Mouse (Mus musculus) activated CD4-positive, CD25-positive, alpha-beta regulatory T cell (primary cell): ENCODE data around the gene Nxf2. TPM values are rescaled to one million over a fixed set of nuclear protein-coding genes. Genes with fewer than 3 reads are reported as not detected.

Source experiments
- polyA plus RNA-seq, 2 experiments: library from polyadenylated mRNA; unstranded; fragments of 100-300 nt; shearing (Covaris generic); gene quantifications; one replicate each; pipeline ENCODE4 v1.2.1; 2017

Nxf2 gene
- polyA plus RNA-seq, result under 1 TPM in 1 of 2 experiments, not detected in 1; 0.14 TPM

DNA sequence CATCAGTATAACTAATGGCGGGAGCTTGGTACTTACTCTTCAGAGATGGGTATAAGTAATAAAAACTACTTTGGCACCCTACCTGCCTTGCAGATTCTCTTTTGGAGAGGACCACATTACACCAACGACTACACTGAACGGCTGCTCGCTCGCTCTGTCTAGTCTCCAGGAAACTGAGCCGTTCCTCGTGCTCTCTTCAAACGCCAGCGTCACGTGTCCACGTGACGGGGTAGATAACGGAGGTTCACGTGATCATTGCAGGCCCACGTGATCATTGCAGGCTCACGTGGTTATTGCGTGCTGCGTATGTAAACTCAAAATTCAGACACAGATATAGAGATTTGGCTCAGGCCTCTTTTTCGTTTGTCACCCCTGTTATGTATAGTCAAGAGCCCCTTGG lies at the start of gene Nxf2:
Gene Nxf2 (minus strand): TSS at position 209 of the 400 bp plus-strand sequence.

DNA sequence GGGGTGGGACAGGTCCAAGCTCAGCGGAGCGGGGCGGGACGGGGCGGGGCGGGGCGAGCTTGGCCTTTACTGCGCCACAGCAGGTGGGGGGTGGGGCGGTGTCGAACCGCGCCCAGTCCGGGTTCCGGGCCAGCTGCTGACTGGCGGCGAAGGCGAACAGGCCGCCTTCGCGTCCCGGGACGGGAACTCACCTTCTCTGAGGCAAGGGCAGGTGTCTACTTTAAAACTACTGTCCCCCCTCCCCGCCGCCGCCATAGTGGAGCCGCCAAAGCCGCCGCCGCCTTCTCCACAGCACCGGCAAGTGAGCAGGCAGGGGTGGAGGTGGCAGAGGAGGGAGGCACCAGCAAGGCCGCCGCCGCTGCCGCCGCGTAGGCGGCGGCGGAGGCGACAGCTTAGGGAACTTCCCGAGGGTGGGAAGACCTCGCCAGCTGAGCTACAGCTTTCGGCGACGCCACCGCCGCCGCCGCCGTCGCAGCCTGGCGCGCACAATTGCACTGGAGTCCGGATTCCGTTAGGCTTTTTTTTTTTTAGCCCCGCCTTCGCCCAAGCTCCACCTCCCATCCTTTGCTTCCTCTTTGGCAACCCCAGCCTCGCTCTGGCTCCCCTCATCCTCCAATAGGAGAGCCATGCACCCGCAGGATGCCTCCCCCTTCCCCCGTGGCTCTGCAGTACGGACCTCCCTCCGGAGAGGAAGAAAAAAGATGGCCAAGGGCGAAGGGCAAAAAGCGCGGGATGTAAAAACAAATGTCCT lies 44.3 kb upstream of the Nxf2 start, which contains the start of gene Zmat1:
Gene Zmat1 (minus strand): TSS at position 490 of the 751 bp plus-strand sequence.

Other genes with a start within 250 kb of the Nxf2 start
- gene Armcx1, start 246.8 kb downstream of the Nxf2 start, polyA plus RNA-seq, result 1 to 10 TPM; 1.3 to 4.4 TPM
- gene Armcx6, start 213.3 kb downstream of the Nxf2 start, polyA plus RNA-seq, result 1 to 10 TPM; 1.0 to 1.7 TPM
- 10 to 100 TPM in 1 of 2 experiments, 1 to 10 TPM in 1; 9.1 to 13.0 TPM for gene Armcx3, start 208.2 kb downstream of the Nxf2 start, polyA plus RNA-seq
- 1 to 10 TPM; 4.0 to 8.6 TPM for gene Armcx2, start 155.5 kb downstream of the Nxf2 start, polyA plus RNA-seq
- gene Zmat1, start 44.5 kb upstream of the Nxf2 start, polyA plus RNA-seq, result 1 to 10 TPM; 5.1 to 5.5 TPM
- not detected for gene Gm15023, start 212.9 kb upstream of the Nxf2 start, polyA plus RNA-seq
- gene Tceal6, start 245.9 kb upstream of the Nxf2 start, polyA plus RNA-seq, result not detected